Mouse (Mus musculus) cerebellum, adult 2 months (tissue): Measurements from ENCODE around the gene Rbms3. TPM values are rescaled to one million over a fixed set of nuclear protein-coding genes. Genes with fewer than 3 reads are reported as not detected.

Experiments used
- DNase-seq, 2 experiments: peaks; one replicate each; pipeline ENCODE4 v3.0.0; 2021
- H3K27ac ChIP-seq: fragments of 200-500 bp; 2 replicates; pipeline ENCODE4 v1.5.1; 2012; ENCODE audit warnings: low read length, control low read depth, inconsistent platforms; ENCODE audit not compliant: insufficient read depth
- H3K27me3 ChIP-seq: fragments of 200-500 bp; 2 replicates; pipeline ENCODE4 v1.6.1; 2012; ENCODE audit warnings: inconsistent platforms, mild to moderate bottlenecking, low read length, moderate library complexity; ENCODE audit not compliant: control insufficient read depth, insufficient read depth
- H3K4me1 ChIP-seq: fragments of 200-500 bp; 2 replicates; pipeline ENCODE4 v1.6.1; 2011; ENCODE audit warnings: low read length; ENCODE audit not compliant: control insufficient read depth, insufficient read depth
- H3K4me3 ChIP-seq: fragments of 200-500 bp; replicated peaks from 2 replicates; pipeline ENCODE3; 2011; ENCODE audit warnings: mild to moderate bottlenecking, low read depth, low read length, control low read depth; ENCODE audit not compliant: insufficient read depth
- CTCF ChIP-seq: fragments of 200-500 bp; IDR thresholded peaks from 2 replicates; pipeline ENCODE4 v1.5.1; 2011; ENCODE audit warnings: low read depth, mild to moderate bottlenecking, control low read depth, low read length, moderate library complexity, borderline replicate concordance; ENCODE audit not compliant: insufficient read depth
- POLR2A ChIP-seq: fragments of 200-500 bp; IDR thresholded peaks from 2 replicates; pipeline ENCODE4 v1.6.1; 2011; ENCODE audit warnings: low read length, control low read depth, borderline replicate concordance; ENCODE audit not compliant: insufficient read depth
- WGBS: fragments of 180-500 bp; shearing (Covaris S2); methylation state at CpG from one replicate; pipeline ENCODE4 v1.1.7; 2018; 5-methylcytosine and 5-hydroxymethylcytosine counted together
- polyA plus RNA-seq: library from polyadenylated mRNA; depleted of rRNA; stranded (reverse); fragments of >200 nt; gene quantifications from 2 replicates; pipeline ENCODE4 v1.2.3, GENCODE M21; 2012

Gene Rbms3
- polyA plus RNA-seq, 1 experiment, result 13.3 TPM

DNA sequence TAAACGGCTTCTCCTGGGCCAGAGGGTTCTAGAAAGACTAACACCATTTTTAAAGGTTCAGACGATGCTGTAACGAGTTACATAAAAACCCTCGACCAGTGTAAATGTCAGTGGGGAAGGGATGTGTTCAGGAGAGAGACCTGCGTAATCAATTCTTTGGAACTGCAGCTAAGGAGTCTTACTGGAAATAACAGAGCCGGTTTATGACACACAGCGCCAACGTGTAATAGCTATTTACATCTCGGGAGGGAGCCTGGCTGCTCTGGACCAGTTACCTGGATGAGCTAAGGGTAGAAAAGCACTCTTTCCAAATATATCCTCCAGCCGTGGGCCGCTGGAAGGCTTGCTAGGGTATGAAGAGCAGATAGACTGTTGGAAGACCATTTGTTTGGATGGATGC lies 598.5 kb downstream of the Rbms3 start:
- Histone ChIP-seq H3K27me3 (no peaks in the 10 kb centered on the region), H3K4me1 (no peaks in the 10 kb centered on the region), H3K27ac (no peak overlapping the region), H3K4me3 (no peak overlapping the region)
- no peak for DNase-seq
- WGBS, result 58% methylated on average over 11 of the region's 11 CpGs
- TF ChIP-seq CTCF (no peak), POLR2A (no peak)

- TF ChIP-seq CTCF, result no peak
- no peak for TF ChIP-seq POLR2A
- peak in 1 of 2 experiments; percentile 11 for DNase-seq
These were observed 598.9 kb downstream of the Rbms3 start for GRCm38 (mm10) chr9:117030837-117031236.

GRCm38 (mm10) chr9:117029953-117030352 lies 599.8 kb downstream of the Rbms3 start:
- TF ChIP-seq CTCF (no peak), POLR2A (no peak)
- 85% methylated on average over 1 of the region's 1 CpGs for WGBS
- H3K4me1 ChIP-seq, result no peaks in the 10 kb centered on the region

More at GRCm38 (mm10) chr9:117030837-117031236, 598.9 kb downstream of the Rbms3 start:
- H3K4me3 ChIP-seq, result no peak overlapping the region
- H3K27me3 ChIP-seq, result no peaks in the 10 kb centered on the region
- H3K27ac ChIP-seq, result no peak overlapping the region
- WGBS, result 14% methylated on average over 6 of the region's 6 CpGs
- H3K4me1 ChIP-seq, result no peaks in the 10 kb centered on the region

DNA sequence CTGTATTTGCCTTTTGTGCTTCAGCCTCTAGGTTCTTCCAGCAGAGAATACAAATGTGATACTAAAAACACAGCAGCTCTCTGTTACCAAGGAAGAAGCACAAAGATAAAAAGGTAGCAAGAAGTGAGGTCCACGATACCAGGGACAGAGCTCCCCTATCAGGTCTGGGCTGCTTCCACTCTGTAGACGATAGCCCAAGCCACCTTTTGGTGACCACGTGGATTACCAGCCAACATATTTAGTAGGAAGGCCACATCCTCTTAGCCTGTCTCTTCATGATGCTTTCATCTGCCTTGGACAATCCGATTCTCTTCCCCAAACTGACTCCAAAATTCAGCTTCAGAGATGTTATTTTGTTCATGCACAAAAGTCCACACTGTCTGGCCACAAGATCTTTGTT lies 601.1 kb downstream of the Rbms3 start:
- DNase-seq, result no peak
- TF ChIP-seq POLR2A (no peak), CTCF (no peak)
- H3K27me3 ChIP-seq, result no peaks in the 10 kb centered on the region
- WGBS, result 96% methylated on average over 4 of the region's 4 CpGs
- no peak overlapping the region for H3K4me3 ChIP-seq
- H3K27ac ChIP-seq, result no peak overlapping the region
- no peaks in the 10 kb centered on the region for H3K4me1 ChIP-seq

More at GRCm38 (mm10) chr9:117029953-117030352, 599.8 kb downstream of the Rbms3 start:
- no peak overlapping the region for H3K4me3 ChIP-seq
- DNase-seq, result no peak
- H3K27me3 ChIP-seq, result no peaks in the 10 kb centered on the region
- no peak overlapping the region for H3K27ac ChIP-seq

DNA sequence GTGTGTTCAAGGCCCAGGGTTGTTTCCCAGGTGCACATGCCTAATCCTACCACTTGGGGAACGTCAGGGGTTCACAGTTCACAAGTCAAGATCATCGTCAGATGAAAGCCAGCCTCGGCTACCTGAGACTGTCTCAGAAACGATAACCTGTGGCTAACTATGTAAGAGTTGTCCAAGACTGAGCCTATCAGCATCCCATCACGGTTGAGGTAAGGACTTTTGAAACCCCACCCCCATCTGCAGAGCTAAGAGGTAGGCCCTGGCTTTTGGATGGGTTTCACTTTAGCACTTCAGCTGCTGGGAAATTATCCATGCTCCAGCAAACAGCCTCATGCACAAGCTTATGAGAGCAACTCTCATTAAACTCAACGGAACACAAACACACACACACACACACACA lies 607.6 kb downstream of the Rbms3 start:
- no peak overlapping the region for H3K27ac ChIP-seq
- no peak for TF ChIP-seq POLR2A
- no peak for TF ChIP-seq CTCF
- DNase-seq, result no peak
- H3K4me3 ChIP-seq, result no peak overlapping the region
- H3K27me3 ChIP-seq, result no peaks in the 10 kb centered on the region
- WGBS, result 80% methylated on average over 6 of the region's 6 CpGs
- H3K4me1 ChIP-seq, result no peaks in the 10 kb centered on the region

GRCm38 (mm10) chr9:117021506-117021905 lies 608.2 kb downstream of the Rbms3 start:
- no peak overlapping the region for H3K27ac ChIP-seq
- H3K27me3 ChIP-seq, result no peaks in the 10 kb centered on the region
- TF ChIP-seq CTCF, result no peak
- no peak for TF ChIP-seq POLR2A
- no peaks in the 10 kb centered on the region for H3K4me1 ChIP-seq
- H3K4me3 ChIP-seq, result no peak overlapping the region
- 97% methylated on average over 3 of the region's 3 CpGs for WGBS
- DNase-seq, result no peak

DNA sequence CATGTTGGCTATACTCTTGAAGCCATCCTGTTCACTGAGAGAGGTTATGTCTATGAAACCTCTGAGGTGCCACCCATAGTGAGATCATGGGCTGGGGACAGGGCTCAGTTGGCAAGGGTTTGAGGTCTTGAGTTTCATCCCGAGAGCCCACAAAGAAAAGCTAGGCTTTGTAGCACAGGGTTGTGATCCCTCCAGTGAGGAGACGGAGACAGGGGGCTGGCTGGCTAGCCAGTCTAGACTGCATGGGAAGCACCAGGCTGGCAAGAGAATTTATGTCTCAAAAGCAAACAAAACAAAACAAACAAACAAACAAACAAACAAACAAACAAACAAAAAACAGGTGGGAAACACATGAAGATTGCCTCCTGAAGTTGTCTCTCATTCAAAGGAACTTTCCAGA lies 609.5 kb downstream of the Rbms3 start:
- Histone ChIP-seq H3K4me3 (no peak overlapping the region), H3K27me3 (no peaks in the 10 kb centered on the region), H3K27ac (no peak overlapping the region), H3K4me1 (no peaks in the 10 kb centered on the region)
- whole genome bisulfite sequencing, result 91% methylated on average over 2 of the region's 2 CpGs
- TF ChIP-seq CTCF (no peak), POLR2A (no peak)
- no peak for DNase-seq

DNA sequence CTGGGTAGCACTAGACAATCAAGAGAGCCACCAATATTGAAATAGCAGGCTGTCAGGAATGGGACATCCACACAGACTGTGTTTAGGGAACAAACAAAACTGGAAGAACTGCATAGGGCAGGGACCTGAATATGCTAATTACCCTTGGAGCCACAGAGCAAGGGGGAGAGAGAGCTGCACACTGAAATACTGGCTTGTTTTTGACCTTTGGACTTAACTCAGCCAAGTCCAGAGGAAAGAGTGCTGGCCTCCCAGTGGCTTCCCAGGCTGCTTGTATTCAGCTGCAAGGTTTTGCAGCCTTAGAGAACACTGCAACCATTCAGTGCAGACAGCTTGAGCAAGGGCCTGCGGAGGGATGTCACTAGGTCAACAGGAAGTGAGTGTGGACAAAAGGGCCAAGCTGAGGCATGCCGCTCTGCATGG lies 611.0 kb downstream of the Rbms3 start:
- Histone ChIP-seq H3K27me3 (no peaks in the 10 kb centered on the region), H3K27ac (no peak overlapping the region), H3K4me1 (no peaks in the 10 kb centered on the region), H3K4me3 (no peak overlapping the region)
- TF ChIP-seq POLR2A (no peak), CTCF (no peak)
- 75% methylated on average over 2 of the region's 2 CpGs for WGBS
- DNase-seq, result peak; percentile 8 to 29
